Mouse (Mus musculus) mouse embryonic stem cell (cell line): ENCODE measurements around the gene Hspa1a.
"Not testable (repeated sequence)": the region's sequence is repeated elsewhere in the genome, so short reads cannot be mapped to it uniquely, and the experiment has no call there.

Source experiments
- in situ Hi-C, 2 experiments: fragments of 300-500 bp; cut with MboI; formaldehyde crosslinking; loops; 1 replicate in 1 of 2; 3 replicates in 1 of 2; pipeline ENCODE4 v1.14.3; 2019 to 2020; ENCODE audit warnings: low sequenced_read_pairs in 2 of 2, low pct_unique_long_range_greater_than_20kb in 1 of 2, mixed read lengths in 1 of 2; ENCODE audit not compliant: unreplicated experiment in 1 of 2

Hspa1a gene

GRCm38 (mm10) chr17:34972069-34972749 is at the start of gene Hspa1a, which contains the start of gene Hspa1l:
TSS of gene Hspa1a (minus strand) at chr17:34972156.
TSS of gene Hspa1l (plus strand) at chr17:34972703.
- in situ Hi-C loops: not testable (repeated sequence)

- in situ Hi-C loops: loop anchor here in 1 of 2 experiments (5.0 kb wide), 1 partner anchor 91 kb away; no protein-coding TSS in a partner anchor
These were observed 49.3 kb upstream of the Hspa1a start for GRCm38 (mm10) chr17:35021163-35021808.

- in situ Hi-C loops: loop anchor here in 1 of 2 experiments (5.0 kb wide), 1 partner anchor 92 kb away; no protein-coding TSS in a partner anchor
These were observed 48.6 kb upstream of the Hspa1a start for GRCm38 (mm10) chr17:35020551-35020950.

- in situ Hi-C loops: loop anchor here (5.0 to 10.0 kb wide), 2 partner anchors 92 to 125 kb away; no protein-coding TSS in a partner anchor
These were observed 47.9 kb upstream of the Hspa1a start for GRCm38 (mm10) chr17:35019894-35020293.

GRCm38 (mm10) chr17:35018171-35018570 is 46.2 kb upstream of the Hspa1a start:
- in situ Hi-C loops: loop anchor here in 1 of 2 experiments (10.0 kb wide), 1 partner anchor 127 kb away; no protein-coding TSS in a partner anchor

GRCm38 (mm10) chr17:35017706-35018030 is 45.7 kb upstream of the Hspa1a start:
- in situ Hi-C loops: loop anchor here in 1 of 2 experiments (10.0 kb wide), 1 partner anchor 127 kb away; no protein-coding TSS in a partner anchor

GRCm38 (mm10) chr17:35016791-35017705 is 45.1 kb upstream of the Hspa1a start:
- in situ Hi-C loops: loop anchor here in 1 of 2 experiments (10.0 kb wide), 1 partner anchor 128 kb away; no protein-coding TSS in a partner anchor

GRCm38 (mm10) chr17:35016376-35016775 is 44.4 kb upstream of the Hspa1a start, which contains the start of gene Vwa7:
TSS of gene Vwa7 (plus strand) at chr17:35016579.
- in situ Hi-C loops: loop anchor here in 1 of 2 experiments (10.0 kb wide), 1 partner anchor 128 kb away; no protein-coding TSS in a partner anchor

- in situ Hi-C loops: loop anchor here in 1 of 2 experiments (10.0 kb wide), 1 partner anchor 130 kb away; no protein-coding TSS in a partner anchor
These were observed 43.3 kb upstream of the Hspa1a start for GRCm38 (mm10) chr17:35015296-35015695.

- in situ Hi-C loops: loop anchor here in 1 of 2 experiments (10.0 kb wide), 1 partner anchor 132 kb away; no protein-coding TSS in a partner anchor
These were observed 41.3 kb upstream of the Hspa1a start for GRCm38 (mm10) chr17:35013221-35013620.

- in situ Hi-C loops: loop anchor here in 1 of 2 experiments (10.0 kb wide), 1 partner anchor 132 kb away; no protein-coding TSS in a partner anchor
These were observed 40.5 kb upstream of the Hspa1a start for GRCm38 (mm10) chr17:35012430-35012829.

- in situ Hi-C loops: loop anchor here in 1 of 2 experiments (10.0 kb wide), 1 partner anchor 133 kb away; no protein-coding TSS in a partner anchor
These were observed 39.5 kb upstream of the Hspa1a start for GRCm38 (mm10) chr17:35011440-35011839.

GRCm38 (mm10) chr17:35009586-35009985 is 37.6 kb upstream of the Hspa1a start:
- in situ Hi-C loops: loop anchor here in 1 of 2 experiments (10.0 kb wide), 1 partner anchor 105 kb away; the partner anchor contains the start of gene Ly6g5b

- in situ Hi-C loops: loop anchor here in 1 of 2 experiments (10.0 kb wide), 1 partner anchor 107 kb away; the partner anchor contains the start of gene Ly6g5b
These were observed 35.5 kb upstream of the Hspa1a start for GRCm38 (mm10) chr17:35007387-35007991.

GRCm38 (mm10) chr17:35005902-35006301 is 33.9 kb upstream of the Hspa1a start:
- in situ Hi-C loops: loop anchor here in 1 of 2 experiments (10.0 kb wide), 1 partner anchor 109 kb away; the partner anchor contains the start of gene Ly6g5b

GRCm38 (mm10) chr17:35005158-35005557 is 33.2 kb upstream of the Hspa1a start:
- in situ Hi-C loops: loop anchor here in 1 of 2 experiments (10.0 kb wide), 1 partner anchor 110 kb away; the partner anchor contains the start of gene Ly6g5b

GRCm38 (mm10) chr17:35004075-35004717 is 32.2 kb upstream of the Hspa1a start:
- in situ Hi-C loops: loop anchor here in 1 of 2 experiments (10.0 kb wide), 1 partner anchor 111 kb away; the partner anchor contains the start of gene Ly6g5b
